Mouse (Mus musculus): Measurements from ENCODE around the gene Calml4. TPM values are rescaled to one million over a fixed set of nuclear protein-coding genes. Genes with fewer than 3 reads are reported as not detected.
"Not testable (repeated sequence)": the region's sequence is repeated elsewhere in the genome, so short reads cannot be mapped to it uniquely, and the experiment has no call there.

Gene Calml4
- total and polyA plus RNA-seq, 3 experiments = 0.11 to 0.15 TPM; not detected in 1

DNA sequence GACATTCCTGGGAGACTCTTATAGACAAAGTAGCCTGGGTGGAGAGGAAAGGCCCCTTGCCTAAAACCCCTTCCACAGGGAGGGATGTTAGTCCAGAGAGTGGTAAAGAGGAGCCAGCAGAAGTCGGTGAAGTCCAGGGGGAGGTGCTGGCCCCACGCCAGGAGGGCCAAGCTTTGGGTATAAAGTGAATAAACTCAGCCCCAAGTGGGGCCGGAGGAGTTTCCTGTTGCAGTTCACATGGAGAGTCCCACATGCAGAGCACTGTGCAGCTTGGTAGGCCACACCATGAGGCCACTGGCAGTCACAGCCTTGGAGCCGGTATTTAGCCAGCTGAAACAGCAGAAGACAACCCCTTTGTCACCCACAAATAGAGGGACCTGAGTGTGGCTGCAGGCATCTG is 3.4 kb upstream of the Calml4 start:
- H3K36me3 ChIP-seq (replicated peaks) = peaks cover 29% of the 10 kb centered on the region
- no peak overlapping the region for H3K4me3 ChIP-seq (ENCODE audit: low read depth, low read length)
- DNase-seq (ENCODE audit: low spot score) (no peak), ATAC-seq (ENCODE audit: extremely low read depth, insufficient number of reproducible peaks, low FRiP score, poor library complexity, severe bottlenecking) (no peak)
- TF ChIP-seq GATA1 (IDR thresholded peaks at IDR 0.05; ENCODE audit: borderline replicate concordance, low read length) (no peak), TAL1 (conservative IDR thresholded peaks at IDR 0.05; ENCODE audit: low read depth, low read length) (no peak), POLR2AphosphoS5 (IDR thresholded peaks at IDR 0.05; ENCODE audit: insufficient replicate concordance, low read depth, low read length) (no peak), GATA2 (IDR thresholded peaks at IDR 0.05; ENCODE audit: borderline replicate concordance, low read depth, low read length) (no peak), CTCF (IDR thresholded peaks at IDR 0.05; ENCODE audit: low read depth, low read length) (no peak)
- H3K4me1 ChIP-seq (ENCODE audit: insufficient read depth, low read depth, low read length) = peaks cover 2% of the 10 kb centered on the region; the same call in 1 of the 2 replicates
- no peaks in the 10 kb centered on the region for H3K9me3 ChIP-seq (replicated peaks)
- peaks cover 28% of the 10 kb centered on the region for H3K27me3 ChIP-seq (ENCODE audit: insufficient read depth, low read length)

DNA sequence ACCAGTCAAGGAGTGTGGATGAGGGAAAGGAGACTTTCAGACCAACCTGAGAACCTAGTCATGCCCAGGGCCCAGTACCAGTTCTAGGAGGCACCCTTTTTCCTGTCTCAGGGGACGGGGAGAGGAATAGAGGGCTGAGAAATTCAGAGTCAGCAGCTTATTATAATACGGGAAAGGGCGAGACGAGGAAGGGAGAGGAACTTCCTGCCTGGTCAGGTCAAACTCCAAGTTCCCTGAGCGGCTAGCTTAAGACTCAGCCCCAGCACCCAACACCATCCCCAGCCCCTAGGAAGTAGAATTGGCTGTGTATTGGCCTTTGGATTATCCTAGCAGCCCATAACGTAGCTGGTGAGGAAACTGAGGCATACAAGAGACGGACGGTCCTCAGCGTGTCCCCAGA is 664 bp upstream of the Calml4 start:
- H3K27me3 ChIP-seq (ENCODE audit: insufficient read depth, low read length) = peaks cover 42% of the 10 kb centered on the region
- ATAC-seq (ENCODE audit: extremely low read depth, insufficient number of reproducible peaks, low FRiP score, poor library complexity, severe bottlenecking) (no peak), DNase-seq (ENCODE audit: low spot score) (no peak)
- TF ChIP-seq POLR2AphosphoS5 (IDR thresholded peaks at IDR 0.05; ENCODE audit: insufficient replicate concordance, low read depth, low read length) (no peak), TAL1 (conservative IDR thresholded peaks at IDR 0.05; ENCODE audit: low read depth, low read length) (no peak), CTCF (IDR thresholded peaks at IDR 0.05; ENCODE audit: low read depth, low read length) (no peak), GATA1 (IDR thresholded peaks at IDR 0.05; ENCODE audit: borderline replicate concordance, low read length) (no peak), GATA2 (IDR thresholded peaks at IDR 0.05; ENCODE audit: borderline replicate concordance, low read depth, low read length) (no peak)
- 0 out of 2 replicates have a peak, but pooled peaks cover 5% of the 10 kb centered on the region for H3K4me1 ChIP-seq (ENCODE audit: insufficient read depth, low read depth, low read length)
- peaks cover 2% of the 10 kb centered on the region for H3K36me3 ChIP-seq (replicated peaks)
- H3K9me3 ChIP-seq (replicated peaks) = no peaks in the 10 kb centered on the region
- H3K4me3 ChIP-seq (ENCODE audit: low read depth, low read length) = no peak overlapping the region

DNA sequence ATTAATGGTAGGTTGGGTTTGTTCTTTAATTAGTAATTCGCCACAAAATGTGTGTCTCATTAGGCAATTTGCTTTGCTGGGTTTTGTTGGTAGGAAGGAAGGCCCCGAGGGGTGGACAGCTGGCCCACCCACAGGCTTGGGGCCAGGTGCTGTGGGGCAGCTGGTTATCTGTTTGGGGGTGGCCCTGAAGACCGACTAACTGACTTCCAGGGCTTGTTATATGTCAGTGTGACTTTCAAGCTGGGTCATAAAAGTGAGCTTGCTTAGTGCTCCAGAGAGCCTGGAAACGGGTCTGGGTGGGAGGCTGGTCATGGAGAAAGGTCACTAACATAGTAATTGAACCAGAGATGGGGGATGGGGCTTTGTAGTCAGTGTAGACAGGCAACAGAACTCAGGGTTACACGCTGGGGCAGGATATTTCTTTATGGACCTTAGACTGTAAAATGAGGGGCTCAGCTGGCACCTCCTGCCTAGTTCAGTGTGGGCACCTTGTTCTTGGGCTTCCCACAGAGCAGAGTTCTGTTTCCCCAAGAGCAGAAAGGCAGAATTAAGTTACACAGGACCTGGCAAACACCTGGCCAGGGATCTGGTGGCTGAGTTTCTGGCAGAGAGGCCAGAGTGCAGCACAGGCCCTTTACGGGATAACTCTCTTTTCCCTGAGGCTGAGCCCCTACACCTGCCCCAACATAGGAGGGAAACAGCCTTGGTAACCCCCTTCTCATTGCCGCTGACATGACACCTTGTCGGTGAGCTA is 563 bp downstream of the Calml4 start:
- Histone ChIP-seq H3K4me1 (ENCODE audit: insufficient read depth, low read depth, low read length) (0 out of 2 replicates have a peak, but pooled peaks cover 5% of the 10 kb centered on the region), H3K27me3 (ENCODE audit: insufficient read depth, low read length) (peaks cover 42% of the 10 kb centered on the region), H3K9me3 (replicated peaks) (no peaks in the 10 kb centered on the region), H3K4me3 (ENCODE audit: low read depth, low read length) (no peak overlapping the region), H3K36me3 (replicated peaks) (no peaks in the 10 kb centered on the region)
- TF ChIP-seq POLR2AphosphoS5 (IDR thresholded peaks at IDR 0.05; ENCODE audit: insufficient replicate concordance, low read depth, low read length) = no peak
- TF ChIP-seq CTCF (IDR thresholded peaks at IDR 0.05; ENCODE audit: low read depth, low read length) = no peak
- TF ChIP-seq TAL1 (conservative IDR thresholded peaks at IDR 0.05; ENCODE audit: low read depth, low read length) = no peak
- TF ChIP-seq GATA2 (IDR thresholded peaks at IDR 0.05; ENCODE audit: borderline replicate concordance, low read depth, low read length) = no peak
- no peak for TF ChIP-seq GATA1 (IDR thresholded peaks at IDR 0.05; ENCODE audit: borderline replicate concordance, low read length)
- ATAC-seq (ENCODE audit: extremely low read depth, insufficient number of reproducible peaks, low FRiP score, poor library complexity, severe bottlenecking) (no peak), DNase-seq (ENCODE audit: low spot score) (no peak)

DNA sequence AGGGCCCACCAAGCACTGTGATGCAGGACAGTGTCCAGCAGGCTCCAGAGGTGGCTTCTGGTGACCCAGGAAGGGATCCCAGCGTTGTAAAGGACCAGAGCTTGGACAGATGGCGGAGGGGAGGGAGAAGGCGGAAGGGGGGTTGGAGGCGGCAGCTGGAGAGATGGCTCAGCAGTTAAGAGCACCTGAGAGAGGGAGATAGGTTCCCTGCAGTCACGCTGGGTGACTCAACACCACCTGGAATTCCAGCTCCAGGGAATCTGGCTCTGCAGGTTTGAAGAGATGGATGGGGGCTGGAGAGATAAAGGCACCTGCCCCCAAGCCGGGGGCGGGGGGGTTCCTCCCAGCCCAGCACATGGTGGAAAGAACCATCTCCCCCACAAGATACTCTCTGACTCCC is 2.2 kb downstream of the Calml4 start:
- ATAC-seq (ENCODE audit: extremely low read depth, insufficient number of reproducible peaks, low FRiP score, poor library complexity, severe bottlenecking); H3K4me1 ChIP-seq (ENCODE audit: insufficient read depth, low read depth, low read length): not testable (repeated sequence)
- peaks cover 34% of the 10 kb centered on the region for H3K27me3 ChIP-seq (ENCODE audit: insufficient read depth, low read length)

DNA sequence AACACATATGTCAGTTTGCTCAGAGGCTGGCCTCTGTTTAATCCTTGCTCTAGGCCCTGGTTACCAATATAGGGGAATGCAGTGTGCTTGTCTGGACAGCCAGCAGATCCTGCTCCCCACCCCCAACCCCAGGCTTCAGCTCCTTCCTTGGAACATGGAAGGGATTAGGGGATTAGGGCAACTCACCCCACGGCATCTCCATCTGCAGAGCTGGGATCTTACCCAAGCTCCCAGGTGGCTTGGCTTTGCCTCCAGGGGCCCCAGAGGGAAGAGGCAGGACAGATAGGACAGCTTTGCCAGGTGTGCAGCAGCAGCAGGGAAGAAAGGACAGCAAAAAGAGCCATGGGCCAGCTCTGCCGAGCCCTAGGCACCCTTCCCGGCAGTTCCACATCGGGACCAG is 3.0 kb downstream of the Calml4 start:
- no peak for DNase-seq (ENCODE audit: low spot score)
- no peak for TF ChIP-seq GATA2 (IDR thresholded peaks at IDR 0.05; ENCODE audit: borderline replicate concordance, low read depth, low read length)
- no peak for TF ChIP-seq TAL1 (conservative IDR thresholded peaks at IDR 0.05; ENCODE audit: low read depth, low read length)
- TF ChIP-seq CTCF (IDR thresholded peaks at IDR 0.05; ENCODE audit: low read depth, low read length) = no peak
- TF ChIP-seq GATA1 (IDR thresholded peaks at IDR 0.05; ENCODE audit: borderline replicate concordance, low read length) = no peak
- TF ChIP-seq POLR2AphosphoS5 (IDR thresholded peaks at IDR 0.05; ENCODE audit: insufficient replicate concordance, low read depth, low read length) = no peak
- Histone ChIP-seq H3K27me3 (ENCODE audit: insufficient read depth, low read length) (peaks cover 34% of the 10 kb centered on the region), H3K4me1 (ENCODE audit: insufficient read depth, low read depth, low read length) (0 out of 2 replicates have a peak, but pooled peaks cover 5% of the 10 kb centered on the region), H3K9me3 (replicated peaks) (no peaks in the 10 kb centered on the region), H3K4me3 (ENCODE audit: low read depth, low read length) (no peak overlapping the region), H3K36me3 (replicated peaks) (no peaks in the 10 kb centered on the region)
- ATAC-seq (ENCODE audit: extremely low read depth, insufficient number of reproducible peaks, low FRiP score, poor library complexity, severe bottlenecking) = no peak

More for the DNA sequence above, 2.2 kb downstream of the Calml4 start:
- H3K9me3 ChIP-seq (replicated peaks); H3K36me3 ChIP-seq (replicated peaks); DNase-seq (ENCODE audit: low spot score); H3K4me3 ChIP-seq (ENCODE audit: low read depth, low read length): not testable (repeated sequence)

DNA sequence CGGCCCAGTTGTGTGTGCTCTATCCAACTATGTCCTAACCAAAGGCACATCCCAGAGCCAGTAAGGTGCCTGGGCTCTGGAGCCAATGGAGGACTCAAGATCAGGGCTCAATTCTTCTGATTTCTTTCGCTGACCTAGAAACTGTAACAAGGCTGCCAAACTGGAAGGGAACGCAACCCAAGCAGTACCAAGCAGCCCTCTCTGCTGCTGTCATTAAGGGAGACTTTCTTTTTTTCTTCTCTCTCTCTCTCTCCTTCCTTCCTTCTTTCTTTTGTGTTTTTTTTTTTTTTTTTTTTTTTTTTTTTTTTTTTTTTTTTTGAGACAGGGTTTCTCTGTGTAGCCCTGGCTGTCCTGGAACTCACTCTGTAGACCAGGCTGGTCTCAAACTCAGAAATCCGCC is 11.4 kb downstream of the Calml4 start:
- ATAC-seq (ENCODE audit: extremely low read depth, insufficient number of reproducible peaks, low FRiP score, poor library complexity, severe bottlenecking); H3K9me3 ChIP-seq (replicated peaks); H3K4me3 ChIP-seq (ENCODE audit: low read depth, low read length); H3K4me1 ChIP-seq (ENCODE audit: insufficient read depth, low read depth, low read length); H3K36me3 ChIP-seq (replicated peaks); DNase-seq (ENCODE audit: low spot score): not testable (repeated sequence)
- H3K27me3 ChIP-seq (ENCODE audit: insufficient read depth, low read length) = peaks cover 25% of the 10 kb centered on the region

DNA sequence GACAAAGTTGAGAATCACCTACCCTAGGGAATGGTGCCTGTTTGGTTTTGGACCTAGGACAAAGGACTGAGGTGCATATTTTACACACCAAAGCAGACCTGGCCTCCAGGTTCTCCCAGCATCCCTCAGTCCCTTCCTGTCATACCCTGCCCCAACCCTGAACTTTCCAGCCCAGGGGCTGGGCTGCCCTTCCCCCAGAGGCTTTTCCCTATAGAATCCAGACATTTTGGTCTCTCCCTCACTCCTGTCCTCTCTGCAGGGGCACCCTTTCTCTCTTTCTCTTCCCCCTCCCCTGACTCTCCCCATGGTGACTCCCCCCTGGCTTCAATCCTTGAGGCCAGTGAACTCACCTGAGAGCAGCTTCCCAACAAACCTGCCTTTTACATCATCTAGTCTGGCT is 12.8 kb downstream of the Calml4 start:
- TF ChIP-seq TAL1 (conservative IDR thresholded peaks at IDR 0.05; ENCODE audit: low read depth, low read length) = no peak
- no peak for TF ChIP-seq GATA2 (IDR thresholded peaks at IDR 0.05; ENCODE audit: borderline replicate concordance, low read depth, low read length)
- no peak for TF ChIP-seq GATA1 (IDR thresholded peaks at IDR 0.05; ENCODE audit: borderline replicate concordance, low read length)
- TF ChIP-seq POLR2AphosphoS5 (IDR thresholded peaks at IDR 0.05; ENCODE audit: insufficient replicate concordance, low read depth, low read length) = no peak
- TF ChIP-seq CTCF (IDR thresholded peaks at IDR 0.05; ENCODE audit: low read depth, low read length) = no peak
- ATAC-seq (ENCODE audit: extremely low read depth, insufficient number of reproducible peaks, low FRiP score, poor library complexity, severe bottlenecking) (no peak), DNase-seq (ENCODE audit: low spot score) (no peak)
- Histone ChIP-seq H3K4me3 (ENCODE audit: low read depth, low read length) (no peak overlapping the region), H3K36me3 (replicated peaks) (no peaks in the 10 kb centered on the region), H3K27me3 (ENCODE audit: insufficient read depth, low read length) (peaks cover 25% of the 10 kb centered on the region), H3K9me3 (replicated peaks) (no peaks in the 10 kb centered on the region), H3K4me1 (ENCODE audit: insufficient read depth, low read depth, low read length) (peaks cover 5% of the 10 kb centered on the region; the same call in 1 of the 2 replicates)
